Mouse (Mus musculus) liver, embryonic 15.5 days (tissue): ENCODE measurements around the gene Chrna7. TPM values are rescaled to one million over a fixed set of nuclear protein-coding genes. Genes with fewer than 3 reads are reported as not detected.
A peak's percentile ranks its signal among the peaks of the same experiment; 100 is the strongest.

Experiments used
- ATAC-seq: fragments of 200-750 bp; cut with Nextera tagmentation; 2 replicates; pipeline ENCODE4 v1.8.0; 2017; ENCODE audit warnings: moderate number of reproducible peaks, mild to moderate bottlenecking, moderate library complexity; ENCODE audit not compliant: insufficient read depth
- H3K27ac ChIP-seq: fragments of 300-500 bp; sonication (generic); replicated peaks from 2 replicates; pipeline ENCODE4 v1.5.1; 2015; ENCODE audit warnings: mild to moderate bottlenecking, inconsistent platforms
- H3K27me3 ChIP-seq: fragments of 300-500 bp; sonication (generic); 2 replicates; pipeline ENCODE4 v1.6.1; 2015; ENCODE audit warnings: mild to moderate bottlenecking, inconsistent platforms
- H3K36me3 ChIP-seq: fragments of 300-500 bp; sonication (generic); replicated peaks from 2 replicates; pipeline ENCODE4 v1.6.1; 2015; ENCODE audit warnings: moderate library complexity, mild to moderate bottlenecking, inconsistent platforms
- H3K4me1 ChIP-seq: fragments of 300-500 bp; sonication (generic); replicated peaks from 2 replicates; pipeline ENCODE4 v1.6.1; 2015; ENCODE audit warnings: inconsistent platforms
- H3K4me2 ChIP-seq: fragments of 300-500 bp; sonication (generic); 2 replicates; pipeline ENCODE4 v1.6.1; 2015; ENCODE audit warnings: moderate library complexity, mild to moderate bottlenecking, inconsistent platforms
- H3K4me3 ChIP-seq: fragments of 300-500 bp; sonication (generic); replicated peaks from 2 replicates; pipeline ENCODE4 v1.5.1; 2015; ENCODE audit warnings: mild to moderate bottlenecking, inconsistent platforms
- H3K9ac ChIP-seq: fragments of 300-500 bp; sonication (generic); 2 replicates; pipeline ENCODE4 v1.6.1; 2015; ENCODE audit warnings: moderate library complexity, mild to moderate bottlenecking, inconsistent platforms
- H3K9me3 ChIP-seq: fragments of 300-500 bp; sonication (generic); replicated peaks from 2 replicates; pipeline ENCODE4 v1.6.1; 2016; ENCODE audit warnings: inconsistent platforms
- WGBS: fragments of 180-500 bp; shearing (Covaris S2); methylation state at CpG from one replicate; pipeline ENCODE4 v1.1.7; 2015; ENCODE audit warnings: mixed read lengths; ENCODE audit not compliant: insufficient replicate concordance; 5-methylcytosine and 5-hydroxymethylcytosine counted together
- polyA plus RNA-seq: library from polyadenylated mRNA; unstranded; fragments of >200 nt; fragmentation: Nextera tagmentation; extraction: Ambion mirVana; gene quantifications from 2 replicates; pipeline ENCODE4 v1.2.1, GENCODE M21; 2015

Gene Chrna7
- polyA plus RNA-seq = not detected in 2 replicates

DNA sequence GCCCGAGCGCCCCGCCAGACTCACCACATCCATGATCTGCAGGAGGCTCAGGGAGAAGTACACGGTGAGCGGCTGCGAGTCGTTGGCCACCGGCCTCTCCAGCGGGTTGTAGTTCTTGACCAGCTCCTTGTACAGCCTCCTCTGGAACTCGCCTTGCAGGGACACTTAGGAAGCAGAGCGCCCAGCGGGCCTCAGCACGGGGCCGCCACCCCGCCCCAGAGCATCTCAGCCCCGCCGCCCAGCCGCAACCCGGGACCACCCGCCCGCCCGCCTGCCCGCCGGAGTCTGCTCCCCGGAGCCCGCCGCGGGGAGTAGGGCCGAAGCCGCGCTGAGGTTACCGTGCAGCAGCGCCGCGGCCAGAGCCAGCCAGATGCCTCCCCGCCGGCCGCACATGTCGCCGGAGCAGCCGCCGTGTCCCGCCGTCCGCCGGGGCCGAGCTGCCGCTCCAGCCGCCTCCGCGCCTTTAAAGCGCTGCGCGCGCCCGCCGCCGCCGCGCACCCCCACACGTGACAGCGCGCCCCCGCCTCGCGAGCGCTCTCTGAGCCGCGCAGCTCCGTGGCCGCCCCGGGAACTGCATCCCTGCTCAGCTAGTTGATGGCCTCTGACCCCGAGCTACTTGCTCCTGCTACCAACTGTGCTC, at the start of gene Chrna7:
Chrna7 (minus strand) TSS at position 486 of the 640 bp plus-strand sequence.
- Histone ChIP-seq H3K27ac (no peak within 1 kb of the TSS), H3K9ac (no peak within 1 kb of the TSS), H3K27me3 (peaks cover 27% of the 10 kb centered on the region), H3K36me3 (no peaks in the 10 kb centered on the region), H3K4me3 (peak within 1 kb of the TSS; percentile 45), H3K4me1 (no peaks in the 10 kb centered on the region), H3K4me2 (peak within 1 kb of the TSS; percentile 70), H3K9me3 (no peaks in the 10 kb centered on the region)
- peak; percentile 65 for ATAC-seq
- WGBS = under 1% methylated on average over 66 of the region's 73 CpGs

DNA sequence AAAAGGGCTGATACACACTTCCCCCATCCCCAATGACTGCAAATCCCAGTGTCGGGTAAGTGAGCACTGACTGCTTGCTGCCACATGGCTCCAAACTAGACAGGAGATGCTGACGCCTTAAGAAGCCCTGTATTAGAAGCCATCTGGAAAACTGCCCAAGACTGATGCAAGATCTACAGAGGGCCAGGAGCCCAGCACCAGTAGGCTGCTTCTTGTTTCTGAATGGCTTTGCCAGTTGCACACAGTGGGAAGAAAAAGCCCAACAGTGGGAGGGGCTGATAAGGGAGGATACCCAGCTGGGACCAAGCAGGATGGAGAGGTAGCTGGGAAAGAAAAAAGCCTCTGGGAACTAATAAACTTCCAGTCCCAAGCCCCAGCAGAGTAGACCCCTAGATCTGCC, 37.0 kb upstream of the Chrna7 start:
- Histone ChIP-seq H3K9me3 (no peaks in the 10 kb centered on the region), H3K27me3 (no peaks in the 10 kb centered on the region), H3K4me3 (no peak overlapping the region), H3K9ac (no peak overlapping the region), H3K4me2 (no peak overlapping the region), H3K27ac (no peak overlapping the region), H3K4me1 (no peaks in the 10 kb centered on the region), H3K36me3 (no peaks in the 10 kb centered on the region)
- ATAC-seq = no peak
- WGBS = 54% methylated on average over 2 of the region's 2 CpGs

DNA sequence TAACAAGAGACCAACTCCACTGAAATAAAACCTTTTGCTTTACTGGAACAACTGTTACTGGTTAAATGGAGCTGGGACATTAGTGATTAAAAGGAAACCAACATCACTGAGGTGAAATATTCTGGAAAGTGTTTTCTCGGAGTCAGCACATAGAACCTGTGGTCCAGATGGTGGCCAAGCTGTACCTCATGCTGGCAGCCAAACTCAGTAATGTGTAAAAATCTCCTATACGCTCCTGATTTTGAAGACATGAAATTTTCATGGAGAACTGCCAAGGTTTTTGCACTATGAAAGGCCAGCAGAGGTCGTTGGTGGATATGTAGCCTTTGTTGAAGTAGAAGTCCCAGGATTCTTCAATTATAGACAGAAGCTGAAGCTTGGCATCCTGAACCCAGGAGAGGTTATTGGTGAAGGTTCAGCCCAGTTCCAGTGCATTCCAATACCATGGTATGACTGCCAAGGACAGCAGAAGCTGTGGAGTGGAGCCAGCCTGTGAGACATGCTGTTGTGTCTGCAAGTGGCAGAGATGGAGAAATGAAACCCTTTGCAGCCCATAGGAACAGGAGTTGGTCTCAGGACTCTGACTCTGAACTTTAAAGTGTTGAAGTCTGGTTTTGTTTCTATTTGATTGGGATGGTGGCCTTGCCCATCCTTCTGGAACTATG, 25.6 kb upstream of the Chrna7 start:
- Histone ChIP-seq H3K27me3 (no peaks in the 10 kb centered on the region), H3K4me2 (no peak overlapping the region), H3K4me3 (no peak overlapping the region), H3K9me3 (no peaks in the 10 kb centered on the region), H3K4me1 (no peaks in the 10 kb centered on the region), H3K9ac (no peak overlapping the region), H3K36me3 (no peaks in the 10 kb centered on the region), H3K27ac (no peak overlapping the region)
- ATAC-seq = no peak
- 43% methylated on average over 3 of the region's 3 CpGs for WGBS

- no peaks in the 10 kb centered on the region for H3K9me3 ChIP-seq
- no peak overlapping the region for H3K4me3 ChIP-seq
- no peaks in the 10 kb centered on the region for H3K27me3 ChIP-seq
- H3K36me3 ChIP-seq = no peaks in the 10 kb centered on the region
- no peak overlapping the region for H3K27ac ChIP-seq
- WGBS = 43% methylated on average over 7 of the region's 7 CpGs
- no peak overlapping the region for H3K4me2 ChIP-seq
- H3K4me1 ChIP-seq = no peaks in the 10 kb centered on the region
- ATAC-seq = no peak
- H3K9ac ChIP-seq = no peak overlapping the region
Observed at GRCm38 (mm10) chr7:63225066-63225780, 12.9 kb upstream of the Chrna7 start.

GRCm38 (mm10) chr7:63211641-63212083, 707 bp downstream of the Chrna7 start:
- no peaks in the 10 kb centered on the region for H3K9me3 ChIP-seq
- 3% methylated on average over 13 of the region's 13 CpGs for WGBS
- H3K4me3 ChIP-seq = peak overlapping the region; percentile 45
- peaks cover 27% of the 10 kb centered on the region for H3K27me3 ChIP-seq
- ATAC-seq = no peak
- no peaks in the 10 kb centered on the region for H3K4me1 ChIP-seq
- peak overlapping the region; percentile 70 for H3K4me2 ChIP-seq
- no peak overlapping the region for H3K27ac ChIP-seq
- H3K9ac ChIP-seq = no peak overlapping the region
- no peaks in the 10 kb centered on the region for H3K36me3 ChIP-seq

GRCm38 (mm10) chr7:63209501-63209900, 2.9 kb downstream of the Chrna7 start:
- Histone ChIP-seq H3K27ac (no peak overlapping the region), H3K9me3 (no peaks in the 10 kb centered on the region), H3K27me3 (peaks cover 27% of the 10 kb centered on the region), H3K36me3 (no peaks in the 10 kb centered on the region), H3K4me1 (no peaks in the 10 kb centered on the region), H3K4me3 (no peak overlapping the region), H3K4me2 (no peak overlapping the region), H3K9ac (no peak overlapping the region)
- no peak for ATAC-seq
- 27% methylated on average over 4 of the region's 4 CpGs for whole genome bisulfite sequencing

DNA sequence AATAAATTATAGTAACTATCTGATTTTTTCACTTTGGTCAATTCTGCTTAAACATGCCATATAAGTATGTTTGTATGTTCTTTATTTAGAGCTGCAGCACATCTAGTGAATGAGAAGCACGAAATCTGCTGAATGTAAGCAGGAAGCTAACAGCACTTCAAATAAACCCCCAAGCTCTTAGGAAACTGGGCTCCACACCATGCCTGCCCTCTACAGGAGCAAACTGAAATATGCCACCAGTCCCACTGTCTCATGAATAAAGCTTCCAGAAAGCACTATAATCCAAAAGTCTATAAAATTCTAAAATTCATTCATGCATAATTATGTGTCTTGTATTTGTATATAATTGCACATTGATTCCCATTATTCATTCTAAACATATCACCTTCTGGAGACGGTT, 5.2 kb downstream of the Chrna7 start:
- Histone ChIP-seq H3K27ac (no peak overlapping the region), H3K4me2 (no peak overlapping the region), H3K4me3 (no peak overlapping the region), H3K27me3 (peaks cover 18% of the 10 kb centered on the region), H3K9me3 (no peaks in the 10 kb centered on the region), H3K36me3 (no peaks in the 10 kb centered on the region), H3K9ac (no peak overlapping the region), H3K4me1 (no peaks in the 10 kb centered on the region)
- ATAC-seq = no peak
- 33% methylated on average over 2 of the region's 2 CpGs for WGBS

DNA sequence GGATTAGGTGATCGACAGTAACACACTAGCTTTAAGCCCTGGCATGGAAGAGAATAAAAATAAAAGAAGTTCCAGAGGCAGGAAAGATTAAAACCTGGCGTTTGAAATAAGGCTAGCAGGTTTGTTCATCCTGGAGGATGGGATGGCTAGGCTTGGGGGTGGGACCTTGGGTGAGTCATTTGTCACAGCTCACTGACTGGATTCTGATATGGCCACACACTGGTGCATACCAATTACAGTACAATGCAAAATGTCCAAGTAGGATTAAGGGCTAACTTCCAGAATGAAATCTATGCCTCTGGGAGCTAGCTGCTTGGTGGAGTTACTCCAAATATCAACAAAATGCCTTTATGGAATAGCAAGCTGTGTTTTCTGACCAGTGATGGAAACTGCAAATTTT, 16.8 kb downstream of the Chrna7 start:
- ATAC-seq = no peak
- H3K9ac ChIP-seq = no peak overlapping the region
- H3K9me3 ChIP-seq = no peaks in the 10 kb centered on the region
- no peaks in the 10 kb centered on the region for H3K27me3 ChIP-seq
- H3K4me2 ChIP-seq = no peak overlapping the region
- H3K27ac ChIP-seq = no peak overlapping the region
- no peaks in the 10 kb centered on the region for H3K4me1 ChIP-seq
- H3K4me3 ChIP-seq = no peak overlapping the region
- 52% methylated on average over 2 of the region's 2 CpGs for WGBS
- no peaks in the 10 kb centered on the region for H3K36me3 ChIP-seq

DNA sequence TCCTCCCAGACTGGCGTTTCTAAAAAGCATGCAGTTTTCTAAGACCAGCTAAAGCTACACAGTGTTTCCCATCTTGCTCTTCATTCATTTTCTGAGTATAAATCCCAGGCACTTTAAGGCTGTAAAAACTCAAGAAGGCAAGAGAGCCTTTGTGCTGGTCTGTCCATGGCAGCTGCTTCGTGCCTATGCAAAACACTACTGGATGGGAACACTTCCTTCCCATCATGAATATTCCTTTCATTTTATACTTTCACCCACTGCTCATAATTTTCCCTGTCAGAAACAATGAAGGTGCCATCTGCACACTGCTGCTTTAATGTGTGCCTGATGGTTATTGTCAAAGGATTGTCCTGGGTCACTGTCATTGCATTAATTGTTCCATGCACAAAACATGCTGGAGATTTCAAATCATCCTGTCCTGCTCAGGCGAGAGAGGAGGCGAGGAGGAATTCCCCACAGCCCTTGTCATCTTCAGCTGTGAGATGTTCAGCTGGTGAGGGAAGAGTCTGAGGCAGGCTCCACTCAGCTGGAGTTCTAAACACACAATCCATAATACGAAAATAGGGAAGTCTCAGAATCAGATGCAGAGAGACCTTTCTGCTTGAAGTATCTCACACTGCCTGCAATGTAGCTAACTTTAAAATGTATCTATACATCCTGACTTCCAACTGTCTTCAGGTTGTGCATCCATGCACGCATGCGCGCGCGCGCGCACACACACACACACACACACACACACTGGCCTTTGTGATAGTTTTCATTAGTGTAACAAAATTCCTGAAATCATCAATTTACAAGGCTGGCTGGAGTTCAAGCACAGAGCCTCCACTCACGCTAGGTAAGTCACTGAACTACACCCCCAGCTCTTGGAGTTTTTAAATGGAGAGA, 22.5 kb downstream of the Chrna7 start:
- Histone ChIP-seq H3K9me3 (no peaks in the 10 kb centered on the region), H3K36me3 (no peaks in the 10 kb centered on the region), H3K9ac (no peak overlapping the region), H3K27me3 (no peaks in the 10 kb centered on the region), H3K4me2 (no peak overlapping the region), H3K27ac (no peak overlapping the region), H3K4me3 (no peak overlapping the region), H3K4me1 (no peaks in the 10 kb centered on the region)
- no peak for ATAC-seq
- WGBS = 70% methylated on average over 13 of the region's 13 CpGs

- H3K36me3 ChIP-seq = no peaks in the 10 kb centered on the region
- no peak overlapping the region for H3K9ac ChIP-seq
- H3K4me3 ChIP-seq = no peak overlapping the region
- no peaks in the 10 kb centered on the region for H3K4me1 ChIP-seq
- H3K9me3 ChIP-seq = no peaks in the 10 kb centered on the region
- no peak for ATAC-seq
- WGBS = 54% methylated on average over 3 of the region's 3 CpGs
- H3K4me2 ChIP-seq = no peak overlapping the region
- no peaks in the 10 kb centered on the region for H3K27me3 ChIP-seq
- no peak overlapping the region for H3K27ac ChIP-seq
Observed at GRCm38 (mm10) chr7:63170063-63170787, 42.1 kb downstream of the Chrna7 start.
